ENCODE assay signal across 10 mouse cellular contexts in the genomic region with DNA sequence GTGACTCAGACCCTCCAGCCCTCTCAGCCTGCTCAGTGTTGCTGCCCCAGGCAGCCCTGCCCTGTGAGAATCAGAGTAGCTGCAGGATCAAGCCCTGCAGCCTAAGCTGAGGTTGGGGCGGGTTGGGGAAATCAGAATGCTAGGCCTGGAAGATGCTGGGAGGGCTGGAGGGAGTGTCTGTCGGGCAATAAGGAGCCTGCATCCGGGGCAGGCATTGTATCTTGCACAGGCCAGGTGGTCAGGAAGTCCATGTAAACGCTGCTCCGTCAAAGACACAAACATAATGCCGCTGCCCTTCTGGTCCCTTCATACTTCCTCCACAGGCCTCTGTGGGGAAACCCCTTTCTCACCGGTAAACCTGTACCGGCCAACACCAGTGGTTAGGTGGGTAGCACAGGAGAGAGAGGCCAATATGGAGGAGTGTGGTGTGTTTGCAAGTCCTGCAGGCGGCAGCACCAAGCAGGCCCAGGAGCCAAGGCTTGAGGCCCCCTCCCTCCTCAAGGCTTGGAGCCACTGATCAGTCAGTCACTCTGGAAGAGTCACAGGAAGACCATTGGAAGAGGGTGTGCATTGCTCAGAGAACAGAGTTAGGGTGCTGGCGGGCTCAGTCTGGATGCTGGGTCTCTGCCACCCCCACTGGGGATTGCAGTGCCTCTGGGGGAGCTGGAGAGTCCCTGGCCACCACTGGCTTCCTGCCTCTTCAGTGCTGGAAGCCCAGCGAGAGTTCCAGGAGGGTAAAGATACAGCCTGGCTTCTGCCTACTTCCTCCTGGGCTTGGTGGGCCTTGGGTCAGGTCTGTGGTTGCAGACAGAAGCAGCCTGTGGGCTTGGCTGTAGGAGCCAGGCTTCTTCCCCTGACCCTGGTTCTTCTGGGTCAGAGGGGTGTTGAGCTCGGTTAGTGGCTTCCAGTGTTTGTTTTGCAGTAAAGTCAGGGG. TPM values are rescaled to one million over a fixed set of nuclear protein-coding genes. Genes with fewer than 3 reads are reported as not detected.
DNase-seq lines count a peak whose midpoint lies in the region; ATAC-seq and TF ChIP-seq lines count a peak whose summit lies in the region.
"Had no signal": no experiment of that assay in that cellular context is flagged by ENCODE, and none has a peak within 500 bp of the region (broad histone marks: within the 10 kb centered on the region; RNA-seq: fewer than 3 reads in every experiment).

No protein-coding gene starts in this region.

- intact Hi-C loops in gastrocnemius, adult 2 months (cut with DNase I) = no loop called here

- H3K4me1 ChIP-seq in cortical plate, adult 2 months (ENCODE audit: control insufficient read depth, insufficient read depth, low read length) = peaks cover 19% of the 10 kb centered on the region
- H3K4me1 ChIP-seq in stomach, embryonic 15.5 days = peaks cover 35% of the 10 kb centered on the region

- no peaks in the 10 kb centered on the region for H3K9me3 ChIP-seq in stomach, embryonic 15.5 days

- H3K27me3 ChIP-seq in stomach, embryonic 15.5 days (replicated peaks) = no peaks in the 10 kb centered on the region

- H3K36me3 ChIP-seq in macrophage (ENCODE audit: inconsistent target) = no peaks in the 10 kb centered on the region
- no peaks in the 10 kb centered on the region for H3K36me3 ChIP-seq in stomach, embryonic 15.5 days

- no peak overlapping the region; the same call in 1 of the 2 replicates for H3K9ac ChIP-seq in stomach, embryonic 15.5 days

- peak overlapping the region; percentile 28 for H3K4me2 ChIP-seq in stomach, embryonic 15.5 days

- H3K4me3 ChIP-seq in gastrocnemius, adult 2 months = peak overlapping the region; percentile 11; the same call in 1 of the 2 replicates
- no peak overlapping the region for H3K4me3 ChIP-seq in cortical plate, adult 2 months (ENCODE audit: insufficient read depth, low read length)
- H3K4me3 ChIP-seq in macrophage (ENCODE audit: inconsistent target) = no peak overlapping the region
- no peak overlapping the region for H3K4me3 ChIP-seq in stomach, embryonic 15.5 days (replicated peaks)

- peak overlapping the region; percentile 88 for H3K27ac ChIP-seq in gastrocnemius, adult 2 months
- peak overlapping the region; percentile 85 for H3K27ac ChIP-seq in cortical plate, adult 2 months (ENCODE audit: insufficient read depth, low read length)
- peak overlapping the region; percentile 90 for H3K27ac ChIP-seq in macrophage
- peak overlapping the region; percentile 91 for H3K27ac ChIP-seq in stomach, embryonic 15.5 days

- DNase-seq in gastrocnemius, adult 2 months = no peak
- no peak for DNase-seq in gastrocnemius, postnatal 10 days
- peak; percentile 73 for DNase-seq in CD4-positive, CD25-positive, alpha-beta regulatory T cell, adult 2 months (ENCODE audit: low read depth, low spot score)
- DNase-seq in c-Kit-positive CD71-positive TER-119-positive erythroid progenitor cells, embryonic 14.5 days (ENCODE audit: low spot score) = no peak

- 14% methylated on average over 12 of the region's 12 CpGs for WGBS in macrophage (ENCODE audit: missing documents)
- WGBS in stomach, embryonic 15.5 days = 36% methylated on average over 12 of the region's 12 CpGs

- TF ChIP-seq CTCF in gastrocnemius, adult 2 months (IDR thresholded peaks at IDR 0.05) = no peak; the same call in 1 of the 2 replicates
- 0 out of 2 replicates have a peak, but pooled peaks have one; percentile 15 for TF ChIP-seq CTCF in cortical plate, adult 2 months (IDR thresholded peaks at IDR 0.05; ENCODE audit: extremely low read depth, insufficient read depth, low read length)

- TF ChIP-seq POLR2A in cortical plate, adult 2 months (IDR thresholded peaks at IDR 0.05; ENCODE audit: extremely low read depth, insufficient read depth, low read length) = no peak

- H3K79me2 ChIP-seq in macrophage (ENCODE audit: inconsistent target) = no peaks in the 10 kb centered on the region

- peak; percentile 60 to 64 for ATAC-seq in hematopoietic stem cell, adult 5-6 weeks (replicated peaks in 1 of 2; ENCODE audit: insufficient read depth in 1 of 2, low FRiP score in 2 of 2, low TSS enrichment in 1 of 2, low read depth in 1 of 2, poor library complexity in 2 of 2, severe bottlenecking in 2 of 2)
- ATAC-seq in stomach, embryonic 15.5 days (ENCODE audit: insufficient read depth, low FRiP score, low read depth) = peak; percentile 4; the same call in 1 of the 2 replicates

RNA-seq across cellular contexts. Expression of a gene that starts 13.3 kb away (rescaled TPM):
- 10 to 100 TPM in 1 of 2 experiments, 1 to 10 TPM in 1; 9.9 to 10.1 TPM for total RNA-seq in gastrocnemius, adult 2 months (2021)
- total RNA-seq in gastrocnemius, postnatal 10 days (2021) = 10 to 100 TPM; 33.1 to 43.9 TPM
- 107 and 112 TPM in 2 replicates for polyA plus RNA-seq in cortical plate, adult 2 months (2012; rRNA removed)
- 12.0 and 20.9 TPM in 2 replicates for total RNA-seq in hematopoietic stem cell, adult 5-6 weeks (2017)
- total RNA-seq in macrophage (2018; cell fraction: chromatin; rRNA removed) = 100 to 1,000 TPM in 22 of 26 experiments, 10 to 100 TPM in 4; 69.8 to 589 (median 271) TPM
- 100 to 1,000 TPM in 7 of 26 experiments, 10 to 100 TPM in 19; 32.4 to 202 (median 56.7) TPM for total RNA-seq in macrophage (2018; cell fraction: cytosol; rRNA removed)
- total RNA-seq in macrophage (2018; cell fraction: nucleus; rRNA removed) = 100 to 1,000 TPM in 18 of 26 experiments, 10 to 100 TPM in 8; 44.8 to 496 (median 216) TPM
- 13.9 to 47.0 TPM (median 37.1 TPM) in 3 replicates for polyA plus RNA-seq in macrophage (2018)
- 27.5 and 30.9 TPM in 2 replicates for polyA plus RNA-seq in stomach, embryonic 15.5 days (2015; fragmentation: Nextera tagmentation; extraction: Ambion mirVana)

RNA-seq across cellular contexts. Expression of a gene that starts 20.3 kb away (rescaled TPM):
- under 1 TPM in 1 of 2 experiments, not detected in 1; 0.98 TPM for total RNA-seq in gastrocnemius, adult 2 months (2021)
- total RNA-seq in gastrocnemius, postnatal 10 days (2021) = 1 to 10 TPM in 1 of 2 experiments, not detected in 1; 2.0 TPM
- 0.79 TPM in 1 of 2 replicates, not detected in the other for polyA plus RNA-seq in cortical plate, adult 2 months (2012; rRNA removed)
- total RNA-seq in hematopoietic stem cell, adult 5-6 weeks (2017) = not detected in 2 replicates
- total RNA-seq in macrophage (2018; cell fraction: chromatin; rRNA removed) = 10 to 100 TPM in 15 of 26 experiments, 1 to 10 TPM in 5, not detected in 6; 3.8 to 89.4 (median 24.4) TPM
- 10 to 100 TPM in 16 of 26 experiments, 1 to 10 TPM in 10; 4.9 to 36.0 (median 13.7) TPM for total RNA-seq in macrophage (2018; cell fraction: cytosol; rRNA removed)
- total RNA-seq in macrophage (2018; cell fraction: nucleus; rRNA removed) = 10 to 100 TPM in 23 of 26 experiments, 1 to 10 TPM in 3; 6.2 to 77.9 (median 17.8) TPM
- polyA plus RNA-seq in macrophage (2018) = 4.6 to 7.7 TPM (median 6.7 TPM) in 3 replicates
- polyA plus RNA-seq in stomach, embryonic 15.5 days (2015; fragmentation: Nextera tagmentation; extraction: Ambion mirVana) = 8.5 and 8.8 TPM in 2 replicates
- total RNA-seq: MEL had no signal

RNA-seq across cellular contexts. Expression of a gene that starts 29.5 kb away (rescaled TPM):
- total RNA-seq in gastrocnemius, adult 2 months (2021) = 1 to 10 TPM in 1 of 2 experiments, under 1 TPM in 1; 0.56 to 1.1 TPM
- 1 to 10 TPM; 1.9 to 3.5 TPM for total RNA-seq in gastrocnemius, postnatal 10 days (2021)
- 1.8 and 2.0 TPM in 2 replicates for polyA plus RNA-seq in cortical plate, adult 2 months (2012; rRNA removed)
- not detected in 2 replicates for total RNA-seq in hematopoietic stem cell, adult 5-6 weeks (2017)
- 10 to 100 TPM in 19 of 26 experiments, 1 to 10 TPM in 7; 1.7 to 70.8 (median 12.5) TPM for total RNA-seq in macrophage (2018; cell fraction: chromatin; rRNA removed)
- 10 to 100 TPM in 25 of 26 experiments, 1 to 10 TPM in 1; 10.0 to 56.7 (median 21.5) TPM for total RNA-seq in macrophage (2018; cell fraction: cytosol; rRNA removed)
- total RNA-seq in macrophage (2018; cell fraction: nucleus; rRNA removed) = 10 to 100 TPM in 25 of 26 experiments, 1 to 10 TPM in 1; 9.4 to 81.2 (median 27.4) TPM
- 5.3 to 10.9 TPM (median 10.7 TPM) in 3 replicates for polyA plus RNA-seq in macrophage (2018)
- 2.7 and 3.2 TPM in 2 replicates for polyA plus RNA-seq in stomach, embryonic 15.5 days (2015; fragmentation: Nextera tagmentation; extraction: Ambion mirVana)
- total RNA-seq: MEL had no signal

RNA-seq across cellular contexts. Expression of a gene that starts 37.0 kb away (rescaled TPM):
- not detected for total RNA-seq in gastrocnemius, adult 2 months (2021)
- not detected for total RNA-seq in gastrocnemius, postnatal 10 days (2021)
- 0.06 and 0.08 TPM in 2 replicates for polyA plus RNA-seq in cortical plate, adult 2 months (2012; rRNA removed)
- total RNA-seq in hematopoietic stem cell, adult 5-6 weeks (2017) = not detected in 2 replicates
- not detected for total RNA-seq in macrophage (2018; cell fraction: chromatin; rRNA removed)
- not detected for total RNA-seq in macrophage (2018; cell fraction: cytosol; rRNA removed)
- total RNA-seq in macrophage (2018; cell fraction: nucleus; rRNA removed) = under 1 TPM in 1 of 26 experiments, not detected in 25; 0.30 TPM
- polyA plus RNA-seq in macrophage (2018) = not detected in 3 replicates
- polyA plus RNA-seq in stomach, embryonic 15.5 days (2015; fragmentation: Nextera tagmentation; extraction: Ambion mirVana) = 412 and 563 TPM in 2 replicates
- total RNA-seq: left cerebral cortex, postnatal 10 days; MEL had no signal

RNA-seq across cellular contexts. Expression of a gene that starts 57.3 kb away (rescaled TPM):
- 1 to 10 TPM; 7.2 to 8.0 TPM for total RNA-seq in gastrocnemius, adult 2 months (2021)
- total RNA-seq in gastrocnemius, postnatal 10 days (2021) = 10 to 100 TPM in 1 of 2 experiments, 1 to 10 TPM in 1; 9.1 to 10.2 TPM
- 20.7 and 23.3 TPM in 2 replicates for polyA plus RNA-seq in cortical plate, adult 2 months (2012; rRNA removed)
- 15.8 and 31.2 TPM in 2 replicates for total RNA-seq in hematopoietic stem cell, adult 5-6 weeks (2017)
- total RNA-seq in macrophage (2018; cell fraction: chromatin; rRNA removed) = 10 to 100 TPM; 12.5 to 34.3 (median 22.0) TPM
- 10 to 100 TPM in 24 of 26 experiments, 1 to 10 TPM in 2; 9.4 to 14.0 (median 11.9) TPM for total RNA-seq in macrophage (2018; cell fraction: cytosol; rRNA removed)
- 10 to 100 TPM in 25 of 26 experiments, 1 to 10 TPM in 1; 8.8 to 26.6 (median 17.7) TPM for total RNA-seq in macrophage (2018; cell fraction: nucleus; rRNA removed)
- 10.4 to 14.6 TPM (median 10.5 TPM) in 3 replicates for polyA plus RNA-seq in macrophage (2018)
- 33.6 and 41.8 TPM in 2 replicates for polyA plus RNA-seq in stomach, embryonic 15.5 days (2015; fragmentation: Nextera tagmentation; extraction: Ambion mirVana)
